Mouse (Mus musculus) kidney, embryonic 14.5 days (tissue): ENCODE results near the gene Mrc2. TPM values are rescaled to one million over a fixed set of nuclear protein-coding genes. Genes with fewer than 3 reads are reported as not detected.

ENCODE experiments used
- ATAC-seq: fragments of 200-750 bp; cut with Nextera tagmentation; 2 replicates; pipeline ENCODE4 v1.8.0; 2017; ENCODE audit warnings: moderate number of reproducible peaks, mild to moderate bottlenecking, moderate TSS enrichment, moderate library complexity; ENCODE audit not compliant: low FRiP score, low TSS enrichment
- H3K27ac ChIP-seq: fragments of 300-500 bp; sonication (generic); 2 replicates; pipeline ENCODE4 v1.5.1; 2014; ENCODE audit warnings: low read depth, mild to moderate bottlenecking, low read length, moderate library complexity, mixed read lengths
- H3K27me3 ChIP-seq: fragments of 300-500 bp; sonication (generic); 2 replicates; pipeline ENCODE4 v1.6.1; 2014; ENCODE audit warnings: mild to moderate bottlenecking, low read length; ENCODE audit not compliant: control insufficient read depth, insufficient read depth
- H3K36me3 ChIP-seq: fragments of 300-500 bp; sonication (generic); 2 replicates; pipeline ENCODE4 v1.6.1; 2014; ENCODE audit warnings: low read length, mixed read lengths; ENCODE audit not compliant: control insufficient read depth, insufficient read depth
- H3K4me1 ChIP-seq: fragments of 300-500 bp; sonication (generic); 2 replicates; pipeline ENCODE4 v1.6.1; 2014; ENCODE audit warnings: low read length, mixed read lengths; ENCODE audit not compliant: control insufficient read depth, insufficient read depth
- H3K4me2 ChIP-seq: fragments of 300-500 bp; sonication (generic); replicated peaks from 2 replicates; pipeline ENCODE4 v1.6.1; 2014; ENCODE audit warnings: low read depth, mild to moderate bottlenecking, low read length
- H3K4me3 ChIP-seq: fragments of 300-500 bp; sonication (generic); 2 replicates; pipeline ENCODE4 v1.5.1; 2014; ENCODE audit warnings: mild to moderate bottlenecking, low read length
- H3K9ac ChIP-seq: fragments of 300-500 bp; sonication (generic); 2 replicates; pipeline ENCODE4 v1.6.1; 2014; ENCODE audit warnings: low read depth, mild to moderate bottlenecking, low read length, moderate library complexity
- H3K9me3 ChIP-seq: fragments of 300-500 bp; sonication (generic); 2 replicates; pipeline ENCODE4 v1.6.1; 2016; ENCODE audit warnings: low read length; ENCODE audit not compliant: control insufficient read depth
- whole genome bisulfite sequencing: fragments of 180-500 bp; shearing (Covaris S2); extraction: QIAGEN DNeasy Blood & Tissue Kit; methylation state at CpG from one replicate; pipeline ENCODE4 v1.1.7; 2014; 5-methylcytosine and 5-hydroxymethylcytosine counted together
- polyA plus RNA-seq: library from polyadenylated mRNA; unstranded; fragments of >200 nt; fragmentation: Nextera tagmentation; extraction: Ambion mirVana; gene quantifications from 2 replicates; pipeline ENCODE4 v1.2.1, GENCODE M21; 2014

Mrc2 gene
- polyA plus RNA-seq, 1 experiment from 2014 or later: 11.5 TPM

- ATAC-seq: no peak; the same call in 1 of the 2 replicates
- H3K4me2 ChIP-seq: no peak overlapping the region
- no peaks in the 10 kb centered on the region for H3K27me3 ChIP-seq
- no peak overlapping the region for H3K9ac ChIP-seq
- H3K9me3 ChIP-seq: no peaks in the 10 kb centered on the region
- no peaks in the 10 kb centered on the region for H3K36me3 ChIP-seq
- H3K4me1 ChIP-seq: peaks cover 14% of the 10 kb centered on the region; the same call in 1 of the 2 replicates
- WGBS: 29% methylated on average over 10 of the region's 10 CpGs
- H3K27ac ChIP-seq: no peak overlapping the region
- no peak overlapping the region for H3K4me3 ChIP-seq
Measured at GRCm38 (mm10) chr11:105374526-105375175, 82.2 kb downstream of the Mrc2 start.

GRCm38 (mm10) chr11:105375821-105376235, 83.4 kb downstream of the Mrc2 start:
- no peak overlapping the region for H3K4me3 ChIP-seq
- no peak overlapping the region for H3K9ac ChIP-seq
- H3K27ac ChIP-seq: no peak overlapping the region
- 97% methylated on average over 1 of the region's 1 CpGs for WGBS
- H3K4me1 ChIP-seq: peaks cover 14% of the 10 kb centered on the region; the same call in 1 of the 2 replicates
- no peaks in the 10 kb centered on the region for H3K9me3 ChIP-seq
- ATAC-seq: no peak
- H3K27me3 ChIP-seq: no peaks in the 10 kb centered on the region
- H3K36me3 ChIP-seq: no peaks in the 10 kb centered on the region
- H3K4me2 ChIP-seq: no peak overlapping the region

- peaks cover 8% of the 10 kb centered on the region; the same call in 1 of the 2 replicates for H3K4me1 ChIP-seq
- peaks cover 3% of the 10 kb centered on the region; the same call in 1 of the 2 replicates for H3K9me3 ChIP-seq
- H3K36me3 ChIP-seq: no peaks in the 10 kb centered on the region
- H3K27me3 ChIP-seq: no peaks in the 10 kb centered on the region
- no peak for ATAC-seq
- no peak overlapping the region for H3K4me2 ChIP-seq
- no peak overlapping the region for H3K4me3 ChIP-seq
- H3K27ac ChIP-seq: no peak overlapping the region
- H3K9ac ChIP-seq: no peak overlapping the region
- WGBS: 57% methylated on average over 9 of the region's 9 CpGs
Measured at GRCm38 (mm10) chr11:105385266-105385665, 92.8 kb downstream of the Mrc2 start.

GRCm38 (mm10) chr11:105388636-105389035, 96.2 kb downstream of the Mrc2 start:
- H3K4me2 ChIP-seq: no peak overlapping the region
- 27% methylated on average over 2 of the region's 2 CpGs for WGBS
- no peak overlapping the region for H3K27ac ChIP-seq
- peaks cover 8% of the 10 kb centered on the region; the same call in 1 of the 2 replicates for H3K4me1 ChIP-seq
- no peak overlapping the region for H3K9ac ChIP-seq
- no peaks in the 10 kb centered on the region for H3K36me3 ChIP-seq
- ATAC-seq: peak; percentile 71; the same call in 1 of the 2 replicates
- peaks cover 3% of the 10 kb centered on the region; the same call in 1 of the 2 replicates for H3K9me3 ChIP-seq
- H3K4me3 ChIP-seq: no peak overlapping the region
- no peaks in the 10 kb centered on the region for H3K27me3 ChIP-seq

GRCm38 (mm10) chr11:105390290-105390689, 97.8 kb downstream of the Mrc2 start:
- H3K4me1 ChIP-seq: peaks cover 8% of the 10 kb centered on the region; the same call in 1 of the 2 replicates
- H3K4me3 ChIP-seq: no peak overlapping the region
- no peak overlapping the region for H3K4me2 ChIP-seq
- 85% methylated on average over 7 of the region's 7 CpGs for WGBS
- H3K36me3 ChIP-seq: no peaks in the 10 kb centered on the region
- H3K9ac ChIP-seq: no peak overlapping the region
- peaks cover 4% of the 10 kb centered on the region; the same call in 1 of the 2 replicates for H3K9me3 ChIP-seq
- no peak overlapping the region for H3K27ac ChIP-seq
- ATAC-seq: no peak
- no peaks in the 10 kb centered on the region for H3K27me3 ChIP-seq

Other genes with a start within 250 kb of the Mrc2 start
- 0.74 and 0.99 TPM in 2 replicates for gene Efcab3, start 229.1 kb upstream of the Mrc2 start, polyA plus RNA-seq
- 45.4 and 52.3 TPM in 2 replicates for gene Mettl2, start 166.2 kb upstream of the Mrc2 start, polyA plus RNA-seq
- gene Gm10842, start 145.8 kb upstream of the Mrc2 start, polyA plus RNA-seq: not detected in 2 replicates
- gene Tlk2, start 113.8 kb upstream of the Mrc2 start, polyA plus RNA-seq: 27.5 and 30.8 TPM in 2 replicates
- gene March10, start 164.1 kb downstream of the Mrc2 start, polyA plus RNA-seq: not detected in 2 replicates